Mouse (Mus musculus): Measurements from ENCODE around the gene Nfe2l2.

Nfe2l2 gene

GRCm38 (mm10) chr2:75704234-75705161 is at the start of gene Nfe2l2:
Gene Nfe2l2 (minus strand): TSS chr2:75704641.
- peak; percentile 97 for DNase-seq (ENCODE audit: low spot score)

- DNase-seq (ENCODE audit: low spot score): no peak
Observed at GRCm38 (mm10) chr2:75752306-75753175, 48.1 kb upstream of the Nfe2l2 start.

- no peak for DNase-seq (ENCODE audit: low spot score)
Observed at GRCm38 (mm10) chr2:75751896-75752295, 47.5 kb upstream of the Nfe2l2 start.

- DNase-seq (ENCODE audit: low spot score): no peak
Observed at GRCm38 (mm10) chr2:75750869-75751268, 46.4 kb upstream of the Nfe2l2 start.

GRCm38 (mm10) chr2:75750043-75750718 is 45.7 kb upstream of the Nfe2l2 start:
- DNase-seq (ENCODE audit: low spot score): no peak

GRCm38 (mm10) chr2:75748841-75749240 is 44.4 kb upstream of the Nfe2l2 start:
- no peak for DNase-seq (ENCODE audit: low spot score)

- DNase-seq (ENCODE audit: low spot score): no peak
Observed at GRCm38 (mm10) chr2:75737006-75737503, 32.6 kb upstream of the Nfe2l2 start.

GRCm38 (mm10) chr2:75734196-75734865 is 29.9 kb upstream of the Nfe2l2 start:
- no peak for DNase-seq (ENCODE audit: low spot score)

GRCm38 (mm10) chr2:75733177-75733576 is 28.7 kb upstream of the Nfe2l2 start:
- no peak for DNase-seq (ENCODE audit: low spot score)

- no peak for DNase-seq (ENCODE audit: low spot score)
Observed at GRCm38 (mm10) chr2:75731929-75732328, 27.5 kb upstream of the Nfe2l2 start.

GRCm38 (mm10) chr2:75731233-75731651 is 26.8 kb upstream of the Nfe2l2 start:
- no peak for DNase-seq (ENCODE audit: low spot score)

GRCm38 (mm10) chr2:75730052-75730451 is 25.6 kb upstream of the Nfe2l2 start:
- no peak for DNase-seq (ENCODE audit: low spot score)

GRCm38 (mm10) chr2:75724863-75725445 is 20.5 kb upstream of the Nfe2l2 start:
- DNase-seq (ENCODE audit: low spot score): no peak

- no peak for DNase-seq (ENCODE audit: low spot score)
Observed at GRCm38 (mm10) chr2:75723481-75723880, 19.0 kb upstream of the Nfe2l2 start.

- DNase-seq (ENCODE audit: low spot score): no peak
Observed at GRCm38 (mm10) chr2:75722893-75723292, 18.5 kb upstream of the Nfe2l2 start.

- DNase-seq (ENCODE audit: low spot score): no peak
Observed at GRCm38 (mm10) chr2:75720236-75721027, 16.0 kb upstream of the Nfe2l2 start.

GRCm38 (mm10) chr2:75719331-75719869 is 15.0 kb upstream of the Nfe2l2 start:
- DNase-seq (ENCODE audit: low spot score): no peak

GRCm38 (mm10) chr2:75716046-75717016 is 11.9 kb upstream of the Nfe2l2 start:
- DNase-seq (ENCODE audit: low spot score): no peak

- no peak for DNase-seq (ENCODE audit: low spot score)
Observed at GRCm38 (mm10) chr2:75714766-75715165, 10.3 kb upstream of the Nfe2l2 start.
